Mouse (Mus musculus): ENCODE data around the gene Igsf9b. TPM values are rescaled to one million over a fixed set of nuclear protein-coding genes. Genes with fewer than 3 reads are reported as not detected.

Igsf9b gene
- polyA plus RNA-seq, 1 experiment from 2014 or later: 1.7 TPM

DNA sequence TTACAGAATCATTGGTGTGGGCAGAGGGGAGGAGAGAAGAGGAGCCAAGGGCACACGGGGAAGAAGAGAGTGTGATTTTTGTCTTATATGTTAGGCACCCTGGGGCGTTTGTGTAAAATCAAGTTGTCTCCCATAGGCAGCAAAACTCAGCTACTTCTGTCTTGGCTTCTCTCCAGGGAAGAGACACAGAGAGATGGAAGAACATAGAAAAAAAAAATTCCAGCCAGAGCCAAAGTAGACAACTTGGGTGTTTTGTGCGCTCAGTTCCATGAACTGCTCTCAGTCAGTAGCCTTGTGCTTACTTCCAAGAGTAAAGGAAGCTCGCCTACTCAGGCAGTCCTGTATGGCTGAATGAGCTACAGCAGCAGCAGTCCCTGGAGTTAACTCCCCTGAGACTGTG, 31.4 kb downstream of the Igsf9b start:
- H3K27ac ChIP-seq (ENCODE audit: low read depth, low read length): no peak overlapping the region
- H3K36me3 ChIP-seq (ENCODE audit: control insufficient read depth, insufficient read depth, low read length): no peaks in the 10 kb centered on the region
- H3K9me3 ChIP-seq (replicated peaks; ENCODE audit: control insufficient read depth, low read length): no peaks in the 10 kb centered on the region
- no peak overlapping the region for H3K4me3 ChIP-seq (ENCODE audit: low read depth, low read length)
- WGBS (ENCODE audit: insufficient replicate concordance): 73% methylated on average over 4 of the region's 4 CpGs
- H3K4me1 ChIP-seq (ENCODE audit: control insufficient read depth, insufficient read depth, low read length): no peaks in the 10 kb centered on the region
- no peak for ATAC-seq (replicated peaks; ENCODE audit: insufficient number of reproducible peaks, low FRiP score, low TSS enrichment)
- H3K9ac ChIP-seq (ENCODE audit: low read depth, low read length): no peak overlapping the region
- no peak overlapping the region for H3K4me2 ChIP-seq
- H3K27me3 ChIP-seq (ENCODE audit: control insufficient read depth, insufficient read depth, low read length): no peaks in the 10 kb centered on the region

DNA sequence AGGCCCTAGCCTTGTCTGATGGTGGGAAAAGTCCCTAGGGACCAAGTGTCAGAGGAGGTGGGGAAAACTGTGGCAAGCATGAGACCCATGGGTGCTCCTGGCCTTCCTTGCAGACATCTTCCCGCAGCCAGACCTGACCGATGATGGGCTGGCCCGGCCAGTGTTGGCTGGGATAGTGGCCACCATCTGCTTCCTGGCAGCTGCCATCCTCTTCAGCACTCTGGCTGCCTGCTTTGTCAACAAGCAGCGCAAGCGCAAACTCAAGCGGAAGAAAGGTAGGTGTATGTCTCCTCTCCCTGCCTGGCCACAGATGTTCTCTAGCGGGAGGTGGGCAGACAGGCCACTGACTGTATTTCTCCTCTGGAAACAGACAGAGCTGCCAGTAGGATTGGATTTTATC, 32.5 kb downstream of the Igsf9b start:
- H3K9ac ChIP-seq (ENCODE audit: low read depth, low read length): no peak overlapping the region
- no peaks in the 10 kb centered on the region for H3K36me3 ChIP-seq (ENCODE audit: control insufficient read depth, insufficient read depth, low read length)
- no peak for ATAC-seq (replicated peaks; ENCODE audit: insufficient number of reproducible peaks, low FRiP score, low TSS enrichment)
- H3K4me1 ChIP-seq (ENCODE audit: control insufficient read depth, insufficient read depth, low read length): no peaks in the 10 kb centered on the region
- H3K27ac ChIP-seq (ENCODE audit: low read depth, low read length): no peak overlapping the region
- H3K4me2 ChIP-seq: no peak overlapping the region
- H3K27me3 ChIP-seq (ENCODE audit: control insufficient read depth, insufficient read depth, low read length): no peaks in the 10 kb centered on the region
- H3K9me3 ChIP-seq (replicated peaks; ENCODE audit: control insufficient read depth, low read length): no peaks in the 10 kb centered on the region
- 94% methylated on average over 7 of the region's 7 CpGs for WGBS (ENCODE audit: insufficient replicate concordance)
- no peak overlapping the region for H3K4me3 ChIP-seq (ENCODE audit: low read depth, low read length)

DNA sequence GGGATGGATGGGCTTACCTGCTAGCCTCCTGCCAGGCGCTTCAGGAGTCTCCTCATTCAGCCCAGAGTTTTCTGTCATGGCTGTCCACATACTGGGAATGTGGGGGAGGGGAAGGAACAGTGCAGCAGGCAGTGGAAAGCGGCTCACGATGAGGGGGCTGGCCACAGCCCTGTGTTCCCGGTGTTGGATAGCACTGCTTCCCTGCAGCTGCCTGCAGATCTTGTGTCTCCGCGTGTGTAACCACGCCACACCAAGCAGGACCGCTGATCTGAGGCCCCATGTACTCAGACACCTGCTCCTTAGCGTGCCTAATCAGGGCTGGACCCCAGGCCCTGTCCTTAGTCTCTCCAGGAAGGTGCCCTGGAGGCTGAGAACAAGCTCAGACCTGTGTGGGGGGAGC, 35.9 kb downstream of the Igsf9b start:
- Histone ChIP-seq H3K4me1 (ENCODE audit: control insufficient read depth, insufficient read depth, low read length) (no peaks in the 10 kb centered on the region), H3K9me3 (replicated peaks; ENCODE audit: control insufficient read depth, low read length) (no peaks in the 10 kb centered on the region), H3K4me3 (ENCODE audit: low read depth, low read length) (no peak overlapping the region), H3K9ac (ENCODE audit: low read depth, low read length) (no peak overlapping the region), H3K4me2 (no peak overlapping the region), H3K27ac (ENCODE audit: low read depth, low read length) (no peak overlapping the region), H3K27me3 (ENCODE audit: control insufficient read depth, insufficient read depth, low read length) (no peaks in the 10 kb centered on the region), H3K36me3 (ENCODE audit: control insufficient read depth, insufficient read depth, low read length) (no peaks in the 10 kb centered on the region)
- ATAC-seq (replicated peaks; ENCODE audit: insufficient number of reproducible peaks, low FRiP score, low TSS enrichment): no peak
- WGBS (ENCODE audit: insufficient replicate concordance): 67% methylated on average over 9 of the region's 9 CpGs

DNA sequence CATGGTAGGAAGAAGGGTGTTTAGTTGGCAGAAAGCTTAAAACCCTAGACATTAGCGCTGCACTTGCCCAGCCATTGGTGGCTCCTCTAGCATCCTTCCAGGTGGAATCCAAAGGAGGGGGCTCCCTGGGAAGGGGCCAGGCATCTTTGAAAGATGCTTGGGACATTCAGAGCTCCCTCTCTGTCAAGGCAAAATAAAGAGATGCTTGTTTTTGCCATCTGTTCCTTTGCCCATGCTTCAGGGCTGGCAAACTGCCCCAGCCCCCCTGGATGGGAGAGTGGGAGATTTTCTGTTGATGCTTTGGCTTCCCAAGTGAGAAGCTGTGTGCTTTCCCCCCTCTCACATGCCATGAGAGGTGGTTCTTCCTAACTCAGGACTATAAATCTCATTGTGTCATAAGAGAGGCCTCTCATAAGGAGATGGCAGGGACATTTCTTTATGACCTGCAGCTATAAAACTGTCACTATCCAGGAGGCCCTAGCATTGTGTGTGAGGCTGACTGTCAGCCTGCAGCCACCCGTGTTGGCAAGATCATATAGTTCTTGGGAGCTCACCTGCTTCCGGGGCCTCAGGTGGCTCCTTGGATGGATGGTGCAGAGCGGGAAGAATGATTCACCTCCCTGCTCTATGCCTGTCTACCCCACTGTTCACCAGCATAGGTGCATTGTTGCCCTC, 38.1 kb downstream of the Igsf9b start:
- Histone ChIP-seq H3K27ac (ENCODE audit: low read depth, low read length) (no peak overlapping the region), H3K9me3 (replicated peaks; ENCODE audit: control insufficient read depth, low read length) (no peaks in the 10 kb centered on the region), H3K4me2 (no peak overlapping the region), H3K36me3 (ENCODE audit: control insufficient read depth, insufficient read depth, low read length) (no peaks in the 10 kb centered on the region), H3K27me3 (ENCODE audit: control insufficient read depth, insufficient read depth, low read length) (no peaks in the 10 kb centered on the region), H3K4me1 (ENCODE audit: control insufficient read depth, insufficient read depth, low read length) (no peaks in the 10 kb centered on the region), H3K9ac (ENCODE audit: low read depth, low read length) (no peak overlapping the region), H3K4me3 (ENCODE audit: low read depth, low read length) (no peak overlapping the region)
- 87% methylated on average over 4 of the region's 4 CpGs for WGBS (ENCODE audit: insufficient replicate concordance)
- no peak for ATAC-seq (replicated peaks; ENCODE audit: insufficient number of reproducible peaks, low FRiP score, low TSS enrichment)

DNA sequence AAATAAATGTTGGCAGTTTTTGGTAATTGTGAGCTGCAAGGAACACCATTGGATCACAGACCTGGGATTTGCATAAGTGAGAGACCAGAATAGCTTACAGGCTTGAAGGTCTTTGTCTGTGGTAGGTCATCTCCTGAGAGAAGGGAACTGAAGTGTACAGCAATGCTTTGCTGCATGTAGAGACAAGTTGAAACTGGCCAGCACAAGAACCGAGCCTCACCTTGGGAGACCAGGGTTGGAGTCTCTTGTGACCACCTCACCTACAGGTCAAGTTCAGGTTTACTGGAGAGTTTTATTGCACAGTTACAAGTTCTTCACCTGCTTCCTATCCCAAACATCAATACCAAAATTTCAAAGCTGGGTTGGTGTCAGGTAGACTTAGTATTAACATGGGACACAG, 40.2 kb downstream of the Igsf9b start:
- no peaks in the 10 kb centered on the region for H3K4me1 ChIP-seq (ENCODE audit: control insufficient read depth, insufficient read depth, low read length)
- H3K9ac ChIP-seq (ENCODE audit: low read depth, low read length): no peak overlapping the region
- H3K4me3 ChIP-seq (ENCODE audit: low read depth, low read length): no peak overlapping the region
- ATAC-seq (replicated peaks; ENCODE audit: insufficient number of reproducible peaks, low FRiP score, low TSS enrichment): no peak
- no peak overlapping the region for H3K27ac ChIP-seq (ENCODE audit: low read depth, low read length)
- H3K9me3 ChIP-seq (replicated peaks; ENCODE audit: control insufficient read depth, low read length): no peaks in the 10 kb centered on the region
- no peaks in the 10 kb centered on the region for H3K27me3 ChIP-seq (ENCODE audit: control insufficient read depth, insufficient read depth, low read length)
- no peaks in the 10 kb centered on the region for H3K36me3 ChIP-seq (ENCODE audit: control insufficient read depth, insufficient read depth, low read length)
- H3K4me2 ChIP-seq: no peak overlapping the region
- 78% methylated on average over 1 of the region's 1 CpGs for WGBS (ENCODE audit: insufficient replicate concordance)

DNA sequence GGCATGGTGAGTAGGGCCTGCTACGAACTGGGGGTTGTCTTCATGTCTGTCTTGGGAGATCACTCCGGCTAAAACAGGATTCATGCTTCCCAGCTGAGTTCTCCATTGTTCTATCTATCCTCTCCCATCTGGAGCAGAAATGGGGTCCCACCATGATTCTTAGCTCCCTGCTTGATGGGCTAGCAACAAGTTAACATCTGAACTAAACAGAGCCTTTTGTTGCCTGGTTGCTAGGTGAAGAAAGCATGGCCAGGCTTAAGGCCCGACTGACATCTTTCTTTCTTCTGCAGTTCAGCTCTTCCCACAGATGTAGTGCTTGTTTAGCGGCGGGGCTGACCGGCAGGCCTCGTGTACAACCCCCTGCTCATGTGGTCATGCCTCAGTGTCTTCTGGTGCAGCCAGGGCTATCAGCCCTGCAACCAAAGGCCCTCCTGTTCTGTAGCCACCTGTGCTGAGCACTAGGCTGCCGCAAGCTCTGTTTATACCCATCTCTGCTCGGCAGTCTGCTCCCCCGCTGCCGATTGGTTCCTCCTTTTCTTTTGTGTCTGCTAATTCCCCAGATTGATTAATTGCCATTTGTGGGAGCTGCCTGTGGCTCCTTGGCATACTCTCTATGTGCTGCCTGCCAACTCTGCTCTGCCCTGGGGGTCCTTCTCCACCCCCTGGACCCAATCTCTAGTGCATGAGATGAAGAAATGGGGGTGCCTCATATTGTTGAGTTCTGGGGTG, 47.7 kb downstream of the Igsf9b start:
- Histone ChIP-seq H3K36me3 (ENCODE audit: control insufficient read depth, insufficient read depth, low read length) (no peaks in the 10 kb centered on the region), H3K4me1 (ENCODE audit: control insufficient read depth, insufficient read depth, low read length) (no peaks in the 10 kb centered on the region), H3K4me2 (no peak overlapping the region), H3K4me3 (ENCODE audit: low read depth, low read length) (no peak overlapping the region), H3K27ac (ENCODE audit: low read depth, low read length) (no peak overlapping the region), H3K9me3 (replicated peaks; ENCODE audit: control insufficient read depth, low read length) (no peaks in the 10 kb centered on the region), H3K27me3 (ENCODE audit: control insufficient read depth, insufficient read depth, low read length) (no peaks in the 10 kb centered on the region), H3K9ac (ENCODE audit: low read depth, low read length) (no peak overlapping the region)
- 78% methylated on average over 11 of the region's 11 CpGs for WGBS (ENCODE audit: insufficient replicate concordance)
- ATAC-seq (replicated peaks; ENCODE audit: insufficient number of reproducible peaks, low FRiP score, low TSS enrichment): no peak

DNA sequence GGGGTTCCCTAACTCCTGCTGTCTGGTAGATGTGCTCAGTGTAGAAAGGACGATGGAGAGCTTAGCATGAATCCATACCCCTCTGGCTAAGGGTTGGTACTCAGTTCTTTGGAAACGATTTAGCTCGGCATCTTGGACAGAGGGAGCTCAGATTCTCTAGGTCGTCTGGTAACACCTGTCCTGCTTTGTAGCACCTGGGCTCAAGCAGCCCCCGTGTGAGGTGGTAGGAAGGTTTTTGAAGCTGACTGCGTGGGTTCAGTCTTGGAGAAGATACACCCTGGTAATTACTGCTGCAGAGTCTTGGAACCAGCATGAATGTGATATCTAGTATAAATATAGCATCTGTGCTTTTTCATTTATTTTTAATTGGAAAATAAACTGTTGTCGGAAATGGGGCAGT, 54.1 kb downstream of the Igsf9b start:
- Histone ChIP-seq H3K4me3 (ENCODE audit: low read depth, low read length) (no peak overlapping the region), H3K27me3 (ENCODE audit: control insufficient read depth, insufficient read depth, low read length) (no peaks in the 10 kb centered on the region), H3K27ac (ENCODE audit: low read depth, low read length) (no peak overlapping the region), H3K9ac (ENCODE audit: low read depth, low read length) (no peak overlapping the region), H3K4me2 (no peak overlapping the region), H3K36me3 (ENCODE audit: control insufficient read depth, insufficient read depth, low read length) (no peaks in the 10 kb centered on the region), H3K9me3 (replicated peaks; ENCODE audit: control insufficient read depth, low read length) (no peaks in the 10 kb centered on the region), H3K4me1 (ENCODE audit: control insufficient read depth, insufficient read depth, low read length) (no peaks in the 10 kb centered on the region)
- no peak for ATAC-seq (replicated peaks; ENCODE audit: insufficient number of reproducible peaks, low FRiP score, low TSS enrichment)
- WGBS (ENCODE audit: insufficient replicate concordance): 79% methylated on average over 7 of the region's 7 CpGs

DNA sequence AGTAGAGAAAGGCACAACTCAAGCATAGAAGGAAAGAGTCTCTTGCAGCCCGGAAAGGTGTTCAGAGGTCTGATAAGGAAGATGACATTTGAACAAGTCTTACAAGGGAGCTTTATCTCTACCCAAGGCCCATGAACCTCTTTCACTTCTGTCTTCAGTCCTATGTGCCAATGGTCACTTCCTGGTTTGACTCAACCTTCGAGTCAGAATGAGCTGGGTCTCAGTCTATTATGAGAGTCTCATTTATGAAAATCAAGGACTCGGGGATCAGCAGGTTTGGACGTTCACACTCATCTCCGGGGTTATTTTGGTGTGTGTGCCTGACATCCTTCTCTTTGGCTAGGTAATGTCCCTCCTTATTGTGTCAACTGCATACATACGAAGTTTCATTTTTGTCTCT, 58.9 kb downstream of the Igsf9b start:
- H3K27me3 ChIP-seq (ENCODE audit: control insufficient read depth, insufficient read depth, low read length): no peaks in the 10 kb centered on the region
- H3K9me3 ChIP-seq (replicated peaks; ENCODE audit: control insufficient read depth, low read length): no peaks in the 10 kb centered on the region
- no peak for ATAC-seq (replicated peaks; ENCODE audit: insufficient number of reproducible peaks, low FRiP score, low TSS enrichment)
- H3K4me3 ChIP-seq (ENCODE audit: low read depth, low read length): no peak overlapping the region
- H3K4me2 ChIP-seq: no peak overlapping the region
- no peaks in the 10 kb centered on the region for H3K4me1 ChIP-seq (ENCODE audit: control insufficient read depth, insufficient read depth, low read length)
- no peak overlapping the region for H3K9ac ChIP-seq (ENCODE audit: low read depth, low read length)
- H3K36me3 ChIP-seq (ENCODE audit: control insufficient read depth, insufficient read depth, low read length): no peaks in the 10 kb centered on the region
- WGBS (ENCODE audit: insufficient replicate concordance): 79% methylated on average over 6 of the region's 6 CpGs
- no peak overlapping the region for H3K27ac ChIP-seq (ENCODE audit: low read depth, low read length)

DNA sequence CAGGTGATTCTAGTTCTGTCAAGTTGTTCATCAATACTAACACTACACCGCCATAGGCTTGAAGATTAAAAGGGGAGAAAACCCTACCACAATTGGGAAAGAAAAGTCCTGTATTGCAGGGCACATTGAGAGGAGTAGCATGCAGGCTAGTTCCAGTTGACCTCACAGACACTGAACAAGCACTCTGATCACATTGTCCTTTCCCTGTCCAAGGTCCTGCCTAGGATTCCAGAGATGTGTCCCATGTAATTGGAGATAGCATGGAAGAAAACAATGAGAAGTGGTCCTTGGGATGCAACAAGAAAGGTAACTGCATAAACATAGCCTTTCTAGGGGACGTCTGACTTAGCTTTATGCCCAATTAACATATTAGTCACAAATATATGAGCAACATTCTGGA, 68.2 kb downstream of the Igsf9b start:
- 55% methylated on average over 2 of the region's 2 CpGs for WGBS (ENCODE audit: insufficient replicate concordance)
- Histone ChIP-seq H3K4me1 (ENCODE audit: control insufficient read depth, insufficient read depth, low read length) (no peaks in the 10 kb centered on the region), H3K27me3 (ENCODE audit: control insufficient read depth, insufficient read depth, low read length) (no peaks in the 10 kb centered on the region), H3K9ac (ENCODE audit: low read depth, low read length) (no peak overlapping the region), H3K4me2 (no peak overlapping the region), H3K27ac (ENCODE audit: low read depth, low read length) (no peak overlapping the region), H3K4me3 (ENCODE audit: low read depth, low read length) (no peak overlapping the region), H3K36me3 (ENCODE audit: control insufficient read depth, insufficient read depth, low read length) (no peaks in the 10 kb centered on the region), H3K9me3 (replicated peaks; ENCODE audit: control insufficient read depth, low read length) (no peaks in the 10 kb centered on the region)
- no peak for ATAC-seq (replicated peaks; ENCODE audit: insufficient number of reproducible peaks, low FRiP score, low TSS enrichment)
